Mouse (Mus musculus) brain, embryonic 14.5 days (tissue): ENCODE data around the gene Mrpl37. TPM values are rescaled to one million over a fixed set of nuclear protein-coding genes. Genes with fewer than 3 reads are reported as not detected.
A peak's percentile ranks its signal among the peaks of the same experiment; 100 is the strongest.

Experiments
- DNase-seq: peaks from one replicate; pipeline ENCODE4 v3.0.0-alpha.2; 2011; ENCODE audit warnings: low read depth
- CTCF ChIP-seq: fragments of 200-500 bp; IDR thresholded peaks from 2 replicates; pipeline ENCODE4 v1.5.1; 2012; ENCODE audit warnings: inconsistent platforms, mild to moderate bottlenecking, moderate library complexity, borderline replicate concordance; ENCODE audit not compliant: insufficient read depth, insufficient read length; ENCODE audit errors: extremely low read depth
- POLR2A ChIP-seq: fragments of 200-500 bp; IDR thresholded peaks from 2 replicates; pipeline ENCODE4 v1.6.1; 2012; ENCODE audit warnings: mild to moderate bottlenecking, inconsistent platforms, borderline replicate concordance; ENCODE audit not compliant: poor library complexity, insufficient read depth, insufficient read length, severe bottlenecking; ENCODE audit errors: extremely low read depth
- polyA plus RNA-seq: library from polyadenylated mRNA; depleted of rRNA; stranded (reverse); fragments of >200 nt; gene quantifications from 2 replicates; pipeline ENCODE4 v1.2.3, GENCODE M21; 2012

Mrpl37 gene
- polyA plus RNA-seq, 1 experiment: 88.1 TPM

DNA sequence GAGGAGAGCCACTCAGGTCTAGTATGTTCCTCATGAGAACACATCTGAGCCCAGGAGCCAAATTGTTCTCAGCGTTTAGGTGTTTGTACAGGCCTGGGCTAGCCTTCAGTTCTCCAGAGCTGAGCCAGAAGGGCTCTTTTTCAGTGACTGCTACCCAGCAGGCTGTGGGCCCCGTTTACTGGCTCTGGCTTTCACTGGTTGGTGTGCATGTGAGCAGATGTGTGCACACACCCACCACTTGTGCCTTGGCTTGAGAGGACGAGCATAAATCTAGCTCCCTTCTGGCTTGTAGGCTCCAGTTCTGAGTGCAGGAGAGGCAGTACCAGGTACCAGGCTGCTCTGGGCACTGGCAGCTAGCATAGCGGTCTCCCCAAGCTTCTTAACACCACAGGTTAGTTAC, 28.4 kb downstream of the Mrpl37 start:
- no peak for DNase-seq
- TF ChIP-seq POLR2A: no peak
- no peak for TF ChIP-seq CTCF

DNA sequence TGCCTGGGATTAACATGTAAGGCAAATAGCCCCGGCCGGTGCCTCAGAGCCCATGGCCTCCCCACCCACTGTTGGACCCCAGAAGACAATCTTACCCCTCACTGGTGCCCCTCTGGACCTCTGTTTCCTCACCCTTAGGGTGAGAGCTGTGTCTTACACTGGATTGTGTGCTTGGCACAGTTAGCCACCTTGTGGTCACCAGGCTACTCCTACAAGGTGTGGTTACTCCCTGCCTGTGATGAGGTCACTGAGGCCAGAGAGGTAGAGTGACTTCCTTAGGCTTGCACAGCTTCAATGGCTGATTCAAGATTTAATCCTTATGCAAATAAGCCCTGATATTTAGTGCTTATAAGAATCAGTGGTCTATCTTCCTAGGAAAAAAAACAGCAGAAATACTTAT, 29.7 kb downstream of the Mrpl37 start:
- DNase-seq: no peak
- TF ChIP-seq POLR2A (no peak), CTCF (no peak)

DNA sequence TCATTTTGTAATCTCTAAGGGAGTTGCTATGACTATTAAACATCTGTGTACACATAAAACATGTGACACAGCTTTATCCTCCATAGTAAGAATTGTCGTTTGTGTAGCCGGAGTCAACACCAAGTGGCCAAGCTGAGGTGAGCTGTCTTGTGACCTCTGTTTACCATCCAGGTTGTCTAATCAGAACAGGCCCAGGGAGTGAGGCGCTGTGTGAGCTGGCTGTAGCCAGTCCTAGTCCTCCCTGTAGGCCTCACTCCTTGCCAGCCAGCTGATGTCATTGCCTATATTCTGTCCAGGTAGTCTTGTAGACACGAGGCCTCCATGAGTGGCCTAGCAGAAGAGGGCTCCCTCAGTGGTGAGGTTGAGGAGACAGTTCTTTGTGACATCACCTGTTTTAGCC, 31.0 kb downstream of the Mrpl37 start:
- no peak for TF ChIP-seq CTCF
- no peak for TF ChIP-seq POLR2A
- DNase-seq: no peak

DNA sequence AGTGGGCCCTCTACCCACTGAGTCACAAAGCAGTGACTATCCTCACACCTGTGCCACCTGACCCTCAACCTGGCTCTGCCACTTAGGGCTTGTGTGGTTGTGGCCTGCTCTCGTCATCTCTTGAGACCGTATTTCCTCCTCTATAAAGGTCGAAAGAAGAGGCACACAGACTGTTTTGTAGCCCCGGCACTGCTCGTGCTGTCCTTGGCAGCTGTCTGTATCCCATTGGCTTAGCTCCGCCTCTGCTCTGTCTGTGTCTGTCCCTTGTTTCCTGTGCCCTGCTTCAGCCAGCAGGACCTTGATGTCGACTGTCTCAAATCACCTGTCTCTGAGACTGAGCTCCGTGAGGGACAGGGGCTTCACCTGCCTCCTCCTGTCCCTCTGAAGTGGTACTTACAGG, 40.2 kb downstream of the Mrpl37 start:
- DNase-seq: no peak
- TF ChIP-seq CTCF: no peak
- no peak for TF ChIP-seq POLR2A

DNA sequence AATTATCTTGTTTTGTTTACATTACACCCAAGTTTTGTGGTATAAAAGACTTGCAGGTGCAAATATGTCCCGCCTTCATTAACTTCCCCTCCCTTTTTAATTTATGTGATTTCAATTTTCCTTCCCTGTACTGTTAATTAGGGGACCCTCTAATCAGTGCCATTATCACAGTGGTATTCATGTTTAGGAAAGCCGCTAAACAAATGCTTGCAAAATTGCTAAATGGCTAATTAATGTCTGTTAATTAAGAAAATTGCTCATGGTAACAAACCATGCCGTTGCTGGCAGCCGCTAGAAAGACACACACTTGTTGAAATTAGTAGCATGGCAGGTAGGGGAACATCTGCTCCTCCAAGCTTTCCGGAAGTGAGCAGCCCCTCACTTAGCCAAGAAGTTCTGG, 41.3 kb downstream of the Mrpl37 start:
- no peak for TF ChIP-seq CTCF
- no peak for TF ChIP-seq POLR2A
- DNase-seq: peak; percentile 88

DNA sequence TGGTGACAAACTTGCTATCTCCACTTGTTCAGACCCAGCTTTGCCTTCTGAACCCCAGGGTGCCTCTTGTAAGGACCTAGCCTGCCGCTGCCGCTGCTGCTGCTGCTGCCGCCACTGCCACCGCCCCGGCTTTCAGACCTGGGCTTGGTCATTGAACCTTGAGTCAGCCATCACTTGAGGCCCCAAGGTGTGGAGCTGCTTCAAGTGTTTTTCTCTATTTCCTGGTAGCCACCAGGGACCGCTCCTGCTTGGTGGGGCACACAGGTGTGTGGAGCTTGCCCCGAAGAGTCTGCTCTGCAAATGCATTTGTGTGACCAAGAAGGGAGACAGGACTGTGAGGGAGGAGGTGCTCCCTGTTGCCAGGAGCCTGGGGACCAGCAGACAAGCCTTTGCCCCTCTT, 41.8 kb downstream of the Mrpl37 start:
- no peak for DNase-seq
- TF ChIP-seq CTCF (no peak), POLR2A (no peak)

DNA sequence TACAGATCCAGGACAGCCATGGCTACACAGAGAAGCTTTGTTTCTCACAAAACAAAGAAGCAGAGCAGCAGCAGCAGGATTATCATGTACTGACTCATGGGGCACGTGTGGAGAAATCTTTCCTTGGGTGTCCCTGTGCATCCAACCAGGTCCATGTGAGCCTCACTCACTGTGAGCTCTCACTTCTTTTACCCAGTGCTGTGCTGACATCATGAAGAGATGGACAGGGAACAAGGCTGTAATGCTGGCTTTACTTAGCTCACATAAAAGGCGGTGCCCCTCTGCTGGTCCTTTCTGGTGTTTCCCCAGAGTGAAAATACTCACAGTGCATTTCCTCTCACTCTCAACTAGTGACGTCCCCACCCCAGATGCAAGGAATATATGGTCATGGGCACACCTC, 45.2 kb downstream of the Mrpl37 start:
- no peak for TF ChIP-seq POLR2A
- TF ChIP-seq CTCF: peak; percentile 3; the same call in 1 of the 2 replicates
- no peak for DNase-seq

DNA sequence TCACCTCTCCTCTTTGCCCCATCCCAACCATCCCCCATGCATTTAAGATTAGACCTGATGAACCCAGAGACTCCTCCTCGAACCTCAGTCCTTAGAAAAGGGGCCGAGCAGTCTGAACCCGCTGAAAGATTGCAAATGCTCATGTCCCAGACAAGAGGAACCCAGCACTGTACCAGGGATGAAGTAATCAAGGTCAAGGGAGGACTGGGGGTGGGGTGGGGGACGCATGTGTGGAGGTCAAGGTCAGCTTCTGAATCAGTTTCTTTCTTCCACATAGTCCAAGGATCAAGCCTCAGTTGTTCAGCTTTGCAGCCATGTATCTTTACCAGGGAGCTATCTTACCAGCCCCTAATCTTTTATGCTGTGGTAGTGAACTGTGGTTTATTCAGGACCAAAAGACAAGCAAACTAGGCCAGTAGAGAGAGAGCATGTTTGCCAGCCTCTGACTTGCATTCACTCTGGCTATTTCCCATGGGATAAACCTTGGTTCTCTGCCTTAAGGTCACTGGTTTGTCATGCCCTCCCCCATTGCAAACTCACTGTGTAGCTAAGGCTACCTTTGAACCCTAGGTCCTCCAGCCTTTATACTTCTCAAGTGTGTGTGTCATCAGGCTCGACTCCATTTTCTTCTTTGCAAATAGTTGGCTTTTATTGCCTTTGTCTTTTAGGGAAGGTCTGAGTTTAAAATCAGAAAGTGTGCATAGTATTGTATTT, 46.2 kb downstream of the Mrpl37 start:
- no peak for TF ChIP-seq CTCF
- TF ChIP-seq POLR2A: no peak

DNA sequence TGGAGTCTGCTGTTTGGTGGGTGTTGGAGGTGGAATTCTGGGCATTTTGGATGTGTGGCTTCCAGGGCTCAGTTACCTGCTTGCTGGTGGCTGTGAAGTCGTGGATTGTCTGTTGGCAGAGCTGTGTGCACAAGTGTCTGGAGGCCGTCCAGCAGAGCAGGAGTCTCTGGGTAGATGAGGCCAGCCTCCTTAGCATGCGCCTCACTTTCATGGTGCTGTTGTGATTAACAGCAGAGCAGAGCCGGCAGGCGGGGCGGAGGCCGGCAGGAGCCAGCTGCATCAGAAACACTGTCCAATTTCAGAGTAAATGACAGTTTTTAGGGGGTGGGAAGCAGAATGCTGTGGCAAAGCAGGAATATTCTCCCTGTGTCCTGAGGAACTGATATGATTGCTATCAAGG, 47.6 kb downstream of the Mrpl37 start:
- DNase-seq: peak; percentile 81
- TF ChIP-seq POLR2A (no peak), CTCF (no peak)

More for the DNA sequence above, 46.2 kb downstream of the Mrpl37 start:
- no peak for DNase-seq

DNA sequence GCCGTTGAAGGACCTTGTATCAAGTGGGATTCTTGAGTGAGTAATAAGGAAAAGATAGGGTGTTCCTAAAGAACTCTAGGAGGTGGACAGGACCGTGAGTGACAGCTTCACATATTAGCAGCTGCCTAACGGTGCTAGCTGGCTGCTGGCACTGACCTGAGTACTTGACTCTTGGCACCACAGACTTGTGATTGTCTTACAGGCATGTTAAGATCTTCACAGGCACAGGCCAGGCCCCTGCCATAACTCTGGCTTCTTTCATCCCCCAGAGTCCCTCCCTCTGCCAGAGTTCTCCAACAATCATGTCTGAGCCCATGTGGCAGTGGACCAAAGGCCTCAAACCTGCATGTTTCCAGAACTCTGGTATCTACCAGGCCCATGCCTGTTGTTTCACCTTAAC, 48.1 kb downstream of the Mrpl37 start:
- no peak for TF ChIP-seq POLR2A
- TF ChIP-seq CTCF: no peak
- no peak for DNase-seq

DNA sequence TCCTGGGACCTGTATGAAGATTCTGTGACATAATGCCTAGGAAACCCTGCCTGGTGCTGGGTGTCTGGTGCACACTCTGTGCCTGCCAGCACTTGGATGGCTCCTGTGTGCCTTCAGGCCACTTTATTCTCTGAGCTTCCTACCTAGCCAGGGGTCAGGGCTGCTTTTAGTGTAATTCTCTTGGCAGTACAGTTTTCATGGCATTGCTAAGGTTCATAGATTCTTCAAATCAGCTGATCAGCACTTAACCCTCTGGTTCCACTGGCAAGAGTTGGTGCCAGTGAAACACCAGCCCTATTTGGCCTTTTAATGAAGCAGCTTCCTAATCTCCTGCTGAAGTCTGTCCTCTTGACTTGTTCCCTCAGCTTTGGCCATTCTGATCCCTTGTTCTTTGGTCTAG, 49.4 kb downstream of the Mrpl37 start:
- TF ChIP-seq POLR2A (no peak), CTCF (no peak)
- DNase-seq: no peak

DNA sequence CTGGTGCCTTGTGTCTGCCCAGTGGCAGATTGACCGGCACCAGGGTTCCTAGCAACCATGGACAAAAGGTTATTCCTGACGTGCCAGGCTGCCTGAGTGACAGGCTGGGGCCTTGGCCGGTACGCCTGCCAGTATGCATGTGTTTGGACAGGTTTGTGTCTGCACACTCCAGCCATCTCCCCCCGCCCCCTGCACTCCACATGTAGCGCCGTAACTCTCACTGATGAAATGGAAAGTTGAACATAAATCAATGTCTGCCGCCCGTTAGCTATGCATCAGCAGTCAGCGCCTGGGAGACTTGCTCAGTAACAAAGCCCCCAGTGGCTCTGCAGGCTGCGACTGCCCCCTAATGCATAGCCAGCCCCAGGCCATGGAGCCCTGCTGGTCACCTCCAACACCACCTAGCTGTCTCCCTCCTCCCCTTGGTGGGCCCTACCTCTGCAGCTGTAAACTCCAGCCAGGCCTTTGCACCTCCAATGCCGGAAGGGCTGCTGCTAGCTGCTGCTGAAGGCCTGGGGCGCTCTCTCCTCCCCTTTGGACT, 50.6 kb downstream of the Mrpl37 start:
- TF ChIP-seq POLR2A (no peak), CTCF (peak; percentile 31; the same call in 1 of the 2 replicates)
- DNase-seq: peak; percentile 69

DNA sequence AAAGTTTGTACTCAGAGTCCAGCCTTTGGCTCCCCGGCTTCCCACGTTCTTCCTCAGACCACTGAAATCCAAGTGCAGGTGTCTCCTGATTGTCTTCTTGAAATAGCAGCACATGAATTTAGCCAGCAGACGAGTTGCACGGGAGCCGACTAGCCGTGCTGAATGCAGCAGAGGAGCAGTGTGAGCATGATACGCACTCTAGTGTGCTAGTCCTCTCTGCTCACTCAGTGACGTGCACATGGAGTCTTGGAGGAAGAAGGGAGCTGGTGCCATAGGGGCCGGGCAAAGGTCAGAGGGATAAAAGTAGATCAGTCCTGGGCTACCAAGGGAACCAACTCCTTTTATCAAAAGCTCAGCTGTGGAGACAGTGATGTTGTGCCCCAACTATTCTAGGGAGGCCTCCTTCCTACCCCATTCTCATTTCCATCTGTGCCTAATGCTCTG, 52.8 kb downstream of the Mrpl37 start:
- DNase-seq: no peak
- TF ChIP-seq CTCF (no peak), POLR2A (no peak)

DNA sequence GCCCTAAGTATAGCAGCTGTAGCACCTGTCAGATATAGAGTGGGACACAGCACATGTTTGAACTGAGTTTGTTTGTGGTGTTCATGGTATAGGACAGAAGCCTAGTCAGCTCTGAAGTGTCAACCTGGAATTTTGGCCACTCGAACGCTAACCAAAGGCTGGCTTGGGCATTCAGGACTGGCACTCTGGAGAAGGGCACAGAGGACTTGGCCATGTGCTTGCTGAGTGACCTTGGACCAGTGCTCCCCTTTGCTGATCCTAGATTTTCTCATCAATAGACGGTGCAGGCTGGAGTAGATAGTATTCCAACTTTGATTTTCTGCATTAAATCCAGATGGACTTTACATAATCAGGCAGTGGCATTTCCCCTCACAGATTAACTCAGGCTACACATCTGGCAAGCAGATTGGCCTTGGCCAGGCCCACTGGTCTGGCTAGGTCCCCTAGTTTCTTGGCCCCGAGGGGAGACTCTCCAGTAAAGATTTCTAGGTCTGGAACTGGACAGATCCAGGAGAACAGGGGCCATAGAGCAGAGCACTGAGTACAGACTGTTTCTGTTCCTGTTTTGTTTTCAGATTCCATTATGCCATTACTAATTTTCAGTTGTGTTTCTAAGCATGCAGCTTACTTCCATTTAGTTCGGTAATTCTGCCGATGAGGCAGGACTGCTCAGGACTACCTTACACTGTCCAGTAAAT, 53.4 kb downstream of the Mrpl37 start:
- no peak for DNase-seq
- no peak for TF ChIP-seq CTCF
- TF ChIP-seq POLR2A: no peak

DNA sequence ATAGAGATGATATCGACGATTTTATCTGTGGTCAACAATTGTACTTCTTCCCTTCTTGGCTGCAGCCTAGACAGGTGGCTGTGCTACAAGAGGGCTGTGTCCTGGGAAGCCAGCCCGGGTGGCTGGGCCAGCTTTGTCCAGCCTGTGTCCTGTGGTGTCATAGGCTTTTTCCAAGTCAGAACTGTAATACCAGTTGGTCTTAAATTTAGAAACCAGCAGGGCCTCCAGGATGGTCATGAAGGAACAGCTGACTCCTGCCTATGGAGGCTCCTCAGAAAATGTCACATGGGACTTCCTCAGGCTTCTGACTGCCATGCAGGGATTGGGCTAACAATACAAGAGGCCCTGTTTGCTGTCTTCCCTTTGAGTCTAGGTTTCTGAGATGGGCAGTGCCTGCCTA, 54.1 kb downstream of the Mrpl37 start:
- TF ChIP-seq CTCF: no peak
- DNase-seq: no peak
